Mouse (Mus musculus) left cerebral cortex, postnatal 10 days (tissue): ENCODE measurements around the gene Ttc41. TPM values are rescaled to one million over a fixed set of nuclear protein-coding genes. Genes with fewer than 3 reads are reported as not detected.
A peak's percentile ranks its signal among the peaks of the same experiment; 100 is the strongest.
"Not testable (repeated sequence)": the region's sequence is repeated elsewhere in the genome, so short reads cannot be mapped to it uniquely, and the experiment has no call there.

ENCODE experiments used
- DNase-seq, 2 experiments: peaks; one replicate each; pipeline ENCODE4 v3.0.0; 2021 to 2022; ENCODE audit warnings: low spot score in 2 of 2, mixed read lengths in 1 of 2; ENCODE audit errors: extremely low spot score in 1 of 2
- intact Hi-C: fragments of 180-260 bp; cut with DNase I; formaldehyde crosslinking; loops from one replicate; pipeline ENCODE4 v1.15.1; 2025
- total RNA-seq, 2 experiments: library from RNA; stranded (reverse); gene quantifications; 2 replicates each; pipeline ENCODE4 v1.2.3; 2021

Gene Ttc41
- total RNA-seq = 1 to 10 TPM; 1.6 to 1.7 TPM

- peak; percentile 100 for DNase-seq
- intact Hi-C loops = no loop called here
These were observed at the start of gene Ttc41, which contains the start of gene Hsp90b1 for GRCm38 (mm10) chr10:86705318-86705921. TSS of gene Ttc41 (plus strand) at chr10:86705811. TSS of gene Hsp90b1 (minus strand) at chr10:86705509.

- DNase-seq, intact Hi-C loops: not testable (repeated sequence)
These were observed 35.1 kb upstream of the Ttc41 start for GRCm38 (mm10) chr10:86670550-86670949.

- DNase-seq = not testable (repeated sequence)
These were observed 20.8 kb upstream of the Ttc41 start for GRCm38 (mm10) chr10:86684797-86685178.

GRCm38 (mm10) chr10:86685179-86686016, 20.2 kb upstream of the Ttc41 start:
- intact Hi-C loops = not testable (repeated sequence)
- peak; percentile 69 to 88 for DNase-seq

More at GRCm38 (mm10) chr10:86684797-86685178, 20.8 kb upstream of the Ttc41 start:
- intact Hi-C loops = not testable (repeated sequence)

GRCm38 (mm10) chr10:86686017-86686360, 19.6 kb upstream of the Ttc41 start:
- DNase-seq, intact Hi-C loops: not testable (repeated sequence)

- DNase-seq = no peak
- intact Hi-C loops = loop anchor here (5.0 kb wide), 1 partner anchor 748 kb away; no protein-coding TSS in a partner anchor
These were observed 5.4 kb upstream of the Ttc41 start for GRCm38 (mm10) chr10:86700251-86700650.

- intact Hi-C loops = loop anchor here (5.0 kb wide), 1 partner anchor 749 kb away; no protein-coding TSS in a partner anchor
These were observed 4.6 kb upstream of the Ttc41 start for GRCm38 (mm10) chr10:86700973-86701372.

GRCm38 (mm10) chr10:86702312-86702920, 3.2 kb upstream of the Ttc41 start:
- no peak for DNase-seq
- intact Hi-C loops = loop anchor here (5.0 kb wide), 1 partner anchor 750 kb away; no protein-coding TSS in a partner anchor

More at GRCm38 (mm10) chr10:86700973-86701372, 4.6 kb upstream of the Ttc41 start:
- DNase-seq = no peak

- no peak for DNase-seq
- intact Hi-C loops = loop anchor here (5.0 kb wide), 1 partner anchor 751 kb away; no protein-coding TSS in a partner anchor
These were observed 2.2 kb upstream of the Ttc41 start for GRCm38 (mm10) chr10:86703375-86703774.

GRCm38 (mm10) chr10:86704141-86704540, 1.5 kb upstream of the Ttc41 start:
- intact Hi-C loops = loop anchor here (5.0 kb wide), 1 partner anchor 752 kb away; no protein-coding TSS in a partner anchor
- DNase-seq = no peak

GRCm38 (mm10) chr10:86704589-86705191, 921 bp upstream of the Ttc41 start:
- intact Hi-C loops = loop anchor here (5.0 kb wide), 1 partner anchor 752 kb away; no protein-coding TSS in a partner anchor
- DNase-seq = peak; percentile 9 to 55

- intact Hi-C loops = no loop called here
- DNase-seq = peak in 1 of 2 experiments; percentile 83
These were observed 526 bp downstream of the Ttc41 start for GRCm38 (mm10) chr10:86705922-86706752.

- intact Hi-C loops = no loop called here
- DNase-seq = no peak
These were observed 1.5 kb downstream of the Ttc41 start for GRCm38 (mm10) chr10:86707134-86707533.

- intact Hi-C loops = no loop called here
- no peak for DNase-seq
These were observed 6.5 kb downstream of the Ttc41 start for GRCm38 (mm10) chr10:86712156-86712555.

GRCm38 (mm10) chr10:86727548-86727980, 22.0 kb downstream of the Ttc41 start:
- peak; percentile 10 to 59 for DNase-seq
- intact Hi-C loops = no loop called here

- intact Hi-C loops = no loop called here
- DNase-seq = peak in 1 of 2 experiments; percentile 32
These were observed 22.6 kb downstream of the Ttc41 start for GRCm38 (mm10) chr10:86728176-86728575.

- DNase-seq = peak; percentile 76 to 85
- intact Hi-C loops = loop anchor here (10.0 kb wide), 1 partner anchor 256 kb away; no protein-coding TSS in a partner anchor
These were observed 25.4 kb downstream of the Ttc41 start for GRCm38 (mm10) chr10:86730823-86731499.
